Mouse (Mus musculus): ENCODE results near the gene Dus1l.
"Not testable (repeated sequence)": the region's sequence is repeated elsewhere in the genome, so short reads cannot be mapped to it uniquely, and the experiment has no call there.

Dus1l gene

GRCm38 (mm10) chr11:120795756-120796613 lies at the start of gene Dus1l:
Dus1l (minus strand) TSS chr11:120796403.
- DNase-seq (ENCODE audit: low spot score): peak; percentile 98

GRCm38 (mm10) chr11:120844329-120844728 lies 48.1 kb upstream of the Dus1l start:
- DNase-seq (ENCODE audit: low spot score): no peak

- DNase-seq (ENCODE audit: low spot score): no peak
These were observed 37.5 kb upstream of the Dus1l start for GRCm38 (mm10) chr11:120833555-120834280.

- not testable (repeated sequence) for DNase-seq (ENCODE audit: low spot score)
These were observed 36.8 kb upstream of the Dus1l start for GRCm38 (mm10) chr11:120832962-120833361.

GRCm38 (mm10) chr11:120831659-120832440 lies 35.6 kb upstream of the Dus1l start:
- DNase-seq (ENCODE audit: low spot score): no peak

GRCm38 (mm10) chr11:120830686-120831085 lies 34.5 kb upstream of the Dus1l start:
- DNase-seq (ENCODE audit: low spot score): no peak

GRCm38 (mm10) chr11:120829757-120830532 lies 33.7 kb upstream of the Dus1l start:
- DNase-seq (ENCODE audit: low spot score): no peak

- DNase-seq (ENCODE audit: low spot score): no peak
These were observed 32.2 kb upstream of the Dus1l start for GRCm38 (mm10) chr11:120828416-120828815.

GRCm38 (mm10) chr11:120826016-120826953 lies 30.1 kb upstream of the Dus1l start:
- DNase-seq (ENCODE audit: low spot score): no peak

- DNase-seq (ENCODE audit: low spot score): no peak
These were observed 29.2 kb upstream of the Dus1l start for GRCm38 (mm10) chr11:120825289-120825863.

- DNase-seq (ENCODE audit: low spot score): no peak
These were observed 28.6 kb upstream of the Dus1l start for GRCm38 (mm10) chr11:120824787-120825288.

- peak; percentile 94 for DNase-seq (ENCODE audit: low spot score)
These were observed 28.0 kb upstream of the Dus1l start, which contains the start of gene Fasn for GRCm38 (mm10) chr11:120823956-120824786. Fasn (minus strand) TSS chr11:120824547.

GRCm38 (mm10) chr11:120823551-120823947 lies 27.3 kb upstream of the Dus1l start:
- no peak for DNase-seq (ENCODE audit: low spot score)

- no peak for DNase-seq (ENCODE audit: low spot score)
These were observed 26.8 kb upstream of the Dus1l start for GRCm38 (mm10) chr11:120822831-120823550.

GRCm38 (mm10) chr11:120822321-120822720 lies 26.1 kb upstream of the Dus1l start:
- DNase-seq (ENCODE audit: low spot score): no peak

- DNase-seq (ENCODE audit: low spot score): no peak
These were observed 25.1 kb upstream of the Dus1l start for GRCm38 (mm10) chr11:120821076-120821922.

- no peak for DNase-seq (ENCODE audit: low spot score)
These were observed 24.3 kb upstream of the Dus1l start for GRCm38 (mm10) chr11:120820546-120820945.
